Mouse (Mus musculus) brain, embryonic 14.5 days (tissue): Measurements from ENCODE around the gene Grhpr.

Experiments
- CTCF ChIP-seq: fragments of 200-500 bp; IDR thresholded peaks from 2 replicates; pipeline ENCODE4 v1.5.1; 2012; ENCODE audit warnings: inconsistent platforms, mild to moderate bottlenecking, moderate library complexity, borderline replicate concordance; ENCODE audit not compliant: insufficient read depth, insufficient read length; ENCODE audit errors: extremely low read depth
- POLR2A ChIP-seq: fragments of 200-500 bp; IDR thresholded peaks from 2 replicates; pipeline ENCODE4 v1.6.1; 2012; ENCODE audit warnings: mild to moderate bottlenecking, inconsistent platforms, borderline replicate concordance; ENCODE audit not compliant: poor library complexity, insufficient read depth, insufficient read length, severe bottlenecking; ENCODE audit errors: extremely low read depth

- TF ChIP-seq CTCF (no peak), POLR2A (no peak)
Observed at GRCm38 (mm10) chr4:44973871-44974270, 7.3 kb upstream of the Grhpr start.
